Mouse (Mus musculus): Measurements from ENCODE around the gene Mrap2. TPM values are rescaled to one million over a fixed set of nuclear protein-coding genes. Genes with fewer than 3 reads are reported as not detected.

Mrap2 gene
- polyA plus RNA-seq (2012; rRNA removed) = 0.04 and 0.09 TPM in 2 replicates

DNA sequence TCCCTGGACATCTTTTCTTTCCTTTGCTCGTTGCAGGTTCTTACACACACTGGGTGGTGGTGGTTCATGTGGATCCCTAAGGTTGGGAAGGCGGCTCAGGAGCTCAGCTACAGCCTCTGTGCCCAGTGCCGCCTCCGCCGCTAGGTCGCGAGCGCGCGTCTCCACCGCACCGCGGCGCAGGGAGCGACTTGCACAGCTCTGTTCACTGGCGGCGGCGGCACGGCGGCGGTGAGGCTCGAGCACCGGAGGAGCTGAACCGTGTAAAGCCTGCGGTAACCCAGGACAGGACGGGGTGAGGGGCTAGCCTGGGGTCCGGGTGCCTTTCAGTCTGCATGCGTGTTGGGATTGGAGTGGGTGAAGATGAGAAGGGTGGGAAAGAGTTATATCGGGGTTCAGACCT lies at the start of gene Mrap2:
Mrap2 (plus strand) TSS at position 201 of the 400 bp plus-strand sequence.

Other genes starting within 250 kb of the Mrap2 start
- gene Ripply2, start 128.8 kb upstream of the Mrap2 start, polyA plus RNA-seq (2012; rRNA removed) = 0.25 TPM in 1 of 2 replicates, not detected in the other
- 33.0 and 37.3 TPM in 2 replicates for gene Cyb5r4, start 122.3 kb upstream of the Mrap2 start, polyA plus RNA-seq (2012; rRNA removed)
- 9.8 and 11.1 TPM in 2 replicates for gene Cep162, start 111.2 kb downstream of the Mrap2 start, polyA plus RNA-seq (2012; rRNA removed)

Measured in central nervous system, embryonic 11.5 days (tissue).